9 mouse cellular contexts compared by ENCODE assay signal in genomic region chr17:71552901-71553300, GRCm38 (mm10). TPM values are rescaled to one million over a fixed set of nuclear protein-coding genes. Genes with fewer than 3 reads are reported as not detected.
A peak's percentile ranks its signal among the peaks of the same experiment; 100 is the strongest.
DNase-seq lines count a peak whose midpoint lies in the region; ATAC-seq and TF ChIP-seq lines count a peak whose summit lies in the region.
"Had no signal": no experiment of that assay in that cellular context is flagged by ENCODE, and none has a peak within 500 bp of the region (broad histone marks: within the 10 kb centered on the region; RNA-seq: fewer than 3 reads in every experiment).

No protein-coding gene starts in this region.

- WGBS in embryonic facial prominence, embryonic 10.5 days = 11% methylated on average over 11 of the region's 11 CpGs
- 13% methylated on average over 11 of the region's 11 CpGs for WGBS in hindbrain, postnatal 0 days
- 11% methylated on average over 11 of the region's 11 CpGs for WGBS in midbrain, embryonic 10.5 days

- peaks cover 17% of the 10 kb centered on the region for H3K4me1 ChIP-seq in embryonic facial prominence, embryonic 10.5 days
- H3K4me1 ChIP-seq in hindbrain, postnatal 0 days (ENCODE audit: insufficient read depth, low read length) = no peaks in the 10 kb centered on the region
- H3K4me1 ChIP-seq in midbrain, embryonic 10.5 days = peaks cover 17% of the 10 kb centered on the region

- peak overlapping the region; percentile 83 for H3K4me3 ChIP-seq in left cerebral cortex, adult 2 months
- H3K4me3 ChIP-seq in embryonic facial prominence, embryonic 10.5 days = peak overlapping the region; percentile 89; the same call in 1 of the 2 replicates
- H3K4me3 ChIP-seq in hindbrain, postnatal 0 days (ENCODE audit: low read length) = peak overlapping the region; percentile 78
- peak overlapping the region; percentile 74 for H3K4me3 ChIP-seq in midbrain, embryonic 10.5 days

- no peak for ATAC-seq in hindbrain, postnatal 0 days

- DNase-seq in left cerebral cortex, adult 2 months (ENCODE audit: extremely low spot score in 1 of 2, low spot score in 2 of 2) = no peak
- DNase-seq in left cerebral cortex, postnatal 36 days (ENCODE audit: low spot score in 2 of 2) = no peak
- DNase-seq in embryonic facial prominence, embryonic 10.5 days (ENCODE audit: low spot score) = peak; percentile 29
- peak; percentile 3 for DNase-seq in hindbrain, postnatal 0 days (ENCODE audit: low spot score)
- peak; percentile 32 for DNase-seq in midbrain, embryonic 10.5 days (ENCODE audit: low spot score)
- DNase-seq in urinary bladder, postnatal 10 days (ENCODE audit: low spot score) = no peak
- DNase-seq in ovary, postnatal 10 days (ENCODE audit: low spot score) = no peak
- DNase-seq in natural killer cell, adult 2 months (ENCODE audit: low spot score in 2 of 2) = no peak

- H3K9me3 ChIP-seq in embryonic facial prominence, embryonic 10.5 days = no peaks in the 10 kb centered on the region
- H3K9me3 ChIP-seq in hindbrain, postnatal 0 days (ENCODE audit: low read length) = no peaks in the 10 kb centered on the region
- no peaks in the 10 kb centered on the region for H3K9me3 ChIP-seq in midbrain, embryonic 10.5 days (replicated peaks)

- intact Hi-C loops in left cerebral cortex, adult 2 months (cut with DNase I) = loop anchor here (5.0 to 10.0 kb wide), 3 partner anchors 64 to 1229 kb away; partner anchors contain the start of genes Alk and Wdr43
- intact Hi-C loops in left cerebral cortex, postnatal 36 days (cut with DNase I) = loop anchor here (10.0 kb wide), 1 partner anchor 1232 kb away; no protein-coding TSS in a partner anchor

- peak overlapping the region; percentile 97 for H3K4me2 ChIP-seq in hindbrain, postnatal 0 days (ENCODE audit: low read depth, low read length)

- peaks cover 54% of the 10 kb centered on the region for H3K27me3 ChIP-seq in embryonic facial prominence, embryonic 10.5 days (replicated peaks; ENCODE audit: low read depth, poor library complexity, severe bottlenecking)
- peaks cover 3% of the 10 kb centered on the region; the same call in 1 of the 2 replicates for H3K27me3 ChIP-seq in hindbrain, postnatal 0 days (ENCODE audit: insufficient read depth, low read length)
- H3K27me3 ChIP-seq in midbrain, embryonic 10.5 days (ENCODE audit: low read depth, poor library complexity, severe bottlenecking) = peaks cover 53% of the 10 kb centered on the region

- H3K27ac ChIP-seq in left cerebral cortex, adult 2 months = no peak overlapping the region
- H3K27ac ChIP-seq in embryonic facial prominence, embryonic 10.5 days (replicated peaks) = no peak overlapping the region
- no peak overlapping the region for H3K27ac ChIP-seq in hindbrain, postnatal 0 days
- H3K27ac ChIP-seq in midbrain, embryonic 10.5 days (replicated peaks) = no peak overlapping the region

- no peak overlapping the region for H3K9ac ChIP-seq in hindbrain, postnatal 0 days (replicated peaks; ENCODE audit: low read length)

- H3K36me3 ChIP-seq in embryonic facial prominence, embryonic 10.5 days (replicated peaks) = no peaks in the 10 kb centered on the region
- no peaks in the 10 kb centered on the region for H3K36me3 ChIP-seq in hindbrain, postnatal 0 days (ENCODE audit: insufficient read depth, low read length)
- H3K36me3 ChIP-seq in midbrain, embryonic 10.5 days = no peaks in the 10 kb centered on the region

- no peak for TF ChIP-seq CTCF in left cerebral cortex, adult 2 months (IDR thresholded peaks at IDR 0.05)
- no peak for TF ChIP-seq CTCF in hindbrain, postnatal 0 days (IDR thresholded peaks at IDR 0.05; ENCODE audit: low read depth)

RNA-seq across cellular contexts. Expression of gene Spdya, which starts 1.0 kb away (rescaled TPM):
- 1 to 10 TPM; 1.6 to 2.4 TPM for total RNA-seq in left cerebral cortex, adult 2 months (2021)
- total RNA-seq in left cerebral cortex, postnatal 36 days (2021) = 1 to 10 TPM; 1.5 to 3.0 TPM
- 0.79 and 0.87 TPM in 2 replicates for polyA plus RNA-seq in embryonic facial prominence, embryonic 10.5 days (2016; fragmentation: Nextera tagmentation; extraction: Ambion mirVana)
- total RNA-seq in hindbrain, postnatal 0 days (2014; rRNA removed) = 0.47 and 0.75 TPM in 2 replicates
- polyA plus RNA-seq in hindbrain, postnatal 0 days (2015; fragmentation: Nextera tagmentation; extraction: Ambion mirVana) = 2.4 and 2.8 TPM in 2 replicates
- polyA plus RNA-seq in midbrain, embryonic 10.5 days (2016; fragmentation: Nextera tagmentation; extraction: Ambion mirVana) = 1.2 and 1.6 TPM in 2 replicates
- total RNA-seq: liver, adult 2 months had no signal
- polyA plus RNA-seq: liver, adult 2 months had no signal

RNA-seq across cellular contexts. Expression of gene Ndc80, which starts 26.2 kb away (rescaled TPM):
- total RNA-seq in left cerebral cortex, adult 2 months (2021) = under 1 TPM; 0.45 to 0.47 TPM
- under 1 TPM; 0.49 to 0.57 TPM for total RNA-seq in left cerebral cortex, postnatal 36 days (2021)
- 61.4 and 62.6 TPM in 2 replicates for polyA plus RNA-seq in embryonic facial prominence, embryonic 10.5 days (2016; fragmentation: Nextera tagmentation; extraction: Ambion mirVana)
- 3.6 and 3.8 TPM in 2 replicates for total RNA-seq in hindbrain, postnatal 0 days (2014; rRNA removed)
- 6.8 and 9.7 TPM in 2 replicates for polyA plus RNA-seq in hindbrain, postnatal 0 days (2015; fragmentation: Nextera tagmentation; extraction: Ambion mirVana)
- polyA plus RNA-seq in midbrain, embryonic 10.5 days (2016; fragmentation: Nextera tagmentation; extraction: Ambion mirVana) = 65.6 and 66.2 TPM in 2 replicates
- polyA plus RNA-seq: liver, adult 2 months had no signal

Comparison
In these comparisons a context has a peak if more than half of its experiments do, and no peak if none do; other contexts are left out.
1. DNase-seq: peak in embryonic facial prominence, embryonic 10.5 days (single experiment), hindbrain, postnatal 0 days (single experiment) and midbrain, embryonic 10.5 days (single experiment); none in left cerebral cortex, adult 2 months (0 of 2), left cerebral cortex, postnatal 36 days (0 of 2), urinary bladder, postnatal 10 days (single experiment), ovary, postnatal 10 days (single experiment) and natural killer cell, adult 2 months (0 of 2).
2. Peak in every context shown above with its lines, with median percentiles within 50 percentile points of each other: H3K4me3 ChIP-seq.